Mouse (Mus musculus) naive thymus-derived CD4-positive, alpha-beta T cell, adult 2 months (primary cell): Measurements from ENCODE around the gene Syf2.
A peak's percentile ranks its signal among the peaks of the same experiment; 100 is the strongest.
"Not testable (repeated sequence)": the region's sequence is repeated elsewhere in the genome, so short reads cannot be mapped to it uniquely, and the experiment has no call there.

Experiments
- DNase-seq: peaks from one replicate; pipeline ENCODE4 v3.0.0-alpha.2; 2011; ENCODE audit warnings: low read depth

Gene Syf2

GRCm38 (mm10) chr4:134930684-134931481 lies at the start of gene Syf2:
Syf2 (plus strand) TSS chr4:134930898.
- DNase-seq: peak; percentile 98

- peak; percentile 69 for DNase-seq
Observed at GRCm38 (mm10) chr4:134883266-134883665, 47.4 kb upstream of the Syf2 start.

GRCm38 (mm10) chr4:134883808-134884207 lies 46.9 kb upstream of the Syf2 start:
- DNase-seq: no peak

GRCm38 (mm10) chr4:134884364-134884763 lies 46.3 kb upstream of the Syf2 start:
- DNase-seq: no peak

- DNase-seq: no peak
Observed at GRCm38 (mm10) chr4:134892096-134892495, 38.6 kb upstream of the Syf2 start.

- DNase-seq: no peak
Observed at GRCm38 (mm10) chr4:134897256-134897655, 33.4 kb upstream of the Syf2 start.

- DNase-seq: no peak
Observed at GRCm38 (mm10) chr4:134901126-134901525, 29.6 kb upstream of the Syf2 start.

GRCm38 (mm10) chr4:134903046-134903445 lies 27.7 kb upstream of the Syf2 start:
- DNase-seq: no peak

- not testable (repeated sequence) for DNase-seq
Observed at GRCm38 (mm10) chr4:134911406-134911805, 19.3 kb upstream of the Syf2 start.

GRCm38 (mm10) chr4:134913413-134913812 lies 17.3 kb upstream of the Syf2 start:
- peak; percentile 90 for DNase-seq

- DNase-seq: peak; percentile 36
Observed at GRCm38 (mm10) chr4:134914122-134914863, 16.4 kb upstream of the Syf2 start.

- DNase-seq: peak; percentile 97
Observed at GRCm38 (mm10) chr4:134914864-134915209, 15.9 kb upstream of the Syf2 start, which contains the start of gene Tmem50a. Tmem50a (minus strand) TSS chr4:134915024.

- no peak for DNase-seq
Observed at GRCm38 (mm10) chr4:134915223-134916050, 15.3 kb upstream of the Syf2 start.

GRCm38 (mm10) chr4:134917194-134917593 lies 13.5 kb upstream of the Syf2 start:
- DNase-seq: no peak

- DNase-seq: peak; percentile 92
Observed at GRCm38 (mm10) chr4:134918381-134918780, 12.3 kb upstream of the Syf2 start.

GRCm38 (mm10) chr4:134919733-134920540 lies 10.8 kb upstream of the Syf2 start:
- DNase-seq: peak; percentile 71

- no peak for DNase-seq
Observed at GRCm38 (mm10) chr4:134920631-134921030, 10.1 kb upstream of the Syf2 start.

- no peak for DNase-seq
Observed at GRCm38 (mm10) chr4:134921703-134922102, 9.0 kb upstream of the Syf2 start.

- peak; percentile 57 for DNase-seq
Observed at GRCm38 (mm10) chr4:134922111-134922924, 8.4 kb upstream of the Syf2 start.

GRCm38 (mm10) chr4:134922925-134923244 lies 7.8 kb upstream of the Syf2 start:
- no peak for DNase-seq
